Mouse (Mus musculus) neural tube, embryonic 15.5 days (tissue): Measurements from ENCODE around the gene Crym. TPM values are rescaled to one million over a fixed set of nuclear protein-coding genes. Genes with fewer than 3 reads are reported as not detected.

Source experiments
- ATAC-seq: fragments of 200-750 bp; cut with Nextera tagmentation; 2 replicates; pipeline ENCODE4 v1.8.0; 2017; ENCODE audit warnings: mild to moderate bottlenecking, moderate TSS enrichment, moderate library complexity; ENCODE audit not compliant: low FRiP score
- H3K27ac ChIP-seq: fragments of 300-500 bp; sonication (generic); replicated peaks from 2 replicates; pipeline ENCODE4 v1.5.1; 2015; ENCODE audit warnings: mild to moderate bottlenecking, inconsistent platforms
- H3K27me3 ChIP-seq: fragments of 300-500 bp; sonication (generic); replicated peaks from 2 replicates; pipeline ENCODE4 v1.6.1; 2015; ENCODE audit warnings: inconsistent platforms
- H3K36me3 ChIP-seq: fragments of 300-500 bp; sonication (generic); 2 replicates; pipeline ENCODE4 v1.6.1; 2015; ENCODE audit warnings: inconsistent platforms
- H3K4me1 ChIP-seq: fragments of 300-500 bp; sonication (generic); 2 replicates; pipeline ENCODE4 v1.6.1; 2015; ENCODE audit warnings: inconsistent platforms
- H3K4me2 ChIP-seq: fragments of 300-500 bp; sonication (generic); 2 replicates; pipeline ENCODE4 v1.6.1; 2015; ENCODE audit warnings: inconsistent platforms, mild to moderate bottlenecking, moderate library complexity
- H3K4me3 ChIP-seq: fragments of 300-500 bp; sonication (generic); replicated peaks from 2 replicates; pipeline ENCODE4 v1.5.1; 2015; ENCODE audit warnings: mild to moderate bottlenecking, inconsistent platforms
- H3K9ac ChIP-seq: fragments of 300-500 bp; sonication (generic); replicated peaks from 2 replicates; pipeline ENCODE4 v1.6.1; 2015; ENCODE audit warnings: mild to moderate bottlenecking, inconsistent platforms
- H3K9me3 ChIP-seq: fragments of 300-500 bp; sonication (generic); replicated peaks from 2 replicates; pipeline ENCODE4 v1.6.1; 2016; ENCODE audit warnings: inconsistent platforms
- WGBS: fragments of 180-500 bp; shearing (Covaris S2); methylation state at CpG from one replicate; pipeline ENCODE4 v1.1.7; 2015; ENCODE audit warnings: mixed read lengths; 5-methylcytosine and 5-hydroxymethylcytosine counted together
- polyA plus RNA-seq: library from polyadenylated mRNA; unstranded; fragments of >200 nt; fragmentation: Nextera tagmentation; extraction: Ambion mirVana; gene quantifications from 2 replicates; pipeline ENCODE4 v1.2.1, GENCODE M21; 2015

Gene Crym
- polyA plus RNA-seq, 1 experiment from 2014 or later: 9.9 TPM

GRCm38 (mm10) chr7:120182891-120183290 is 19.0 kb downstream of the Crym start:
- no peaks in the 10 kb centered on the region for H3K4me1 ChIP-seq
- H3K27me3 ChIP-seq: no peaks in the 10 kb centered on the region
- H3K9me3 ChIP-seq: no peaks in the 10 kb centered on the region
- no peak overlapping the region for H3K27ac ChIP-seq
- no peaks in the 10 kb centered on the region for H3K36me3 ChIP-seq
- ATAC-seq: no peak
- H3K4me3 ChIP-seq: no peak overlapping the region
- H3K9ac ChIP-seq: no peak overlapping the region
- H3K4me2 ChIP-seq: no peak overlapping the region

DNA sequence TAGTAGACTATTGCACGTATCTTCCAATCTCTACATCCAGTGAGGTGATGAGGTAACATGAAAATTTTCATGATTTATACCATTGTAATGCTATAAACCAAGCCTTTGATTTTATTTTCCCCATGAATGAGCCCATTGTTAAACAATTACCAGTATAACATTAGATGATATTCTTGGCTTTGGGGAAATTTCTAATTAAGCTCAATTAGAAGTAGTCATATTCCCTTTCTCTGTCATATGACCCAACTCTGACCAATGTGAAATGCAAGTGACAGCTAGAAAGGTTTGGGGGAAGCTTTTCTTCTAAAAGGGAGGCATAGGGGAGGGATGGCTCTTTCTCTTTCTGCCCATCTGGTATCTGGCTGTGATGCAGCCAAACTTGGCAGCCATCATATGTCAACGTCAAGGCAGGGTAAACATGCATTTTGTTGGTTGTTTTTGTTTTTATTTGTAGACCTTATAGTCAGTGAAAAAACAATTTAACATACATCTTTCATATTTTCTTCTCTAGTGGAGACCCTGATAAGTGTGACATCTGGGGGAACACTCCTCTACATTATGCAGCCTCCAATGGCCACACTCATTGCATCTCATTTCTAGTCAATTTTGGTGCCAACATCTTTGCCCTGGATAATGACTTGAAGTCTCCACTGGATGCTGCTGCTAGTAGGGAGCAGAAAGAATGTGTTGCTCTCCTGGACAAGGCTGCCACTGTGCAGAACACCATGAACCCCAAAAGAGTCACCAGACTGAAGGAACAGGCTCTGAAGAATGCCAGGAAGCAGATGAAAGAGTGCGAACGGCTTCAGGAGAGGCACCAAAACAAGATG is 20.3 kb downstream of the Crym start:
- WGBS: 91% methylated on average over 4 of the region's 4 CpGs
- no peaks in the 10 kb centered on the region for H3K4me1 ChIP-seq

GRCm38 (mm10) chr7:120180547-120180946 is 21.4 kb downstream of the Crym start:
- Histone ChIP-seq H3K27ac (no peak overlapping the region), H3K4me3 (no peak overlapping the region), H3K9ac (no peak overlapping the region), H3K4me1 (no peaks in the 10 kb centered on the region), H3K9me3 (no peaks in the 10 kb centered on the region), H3K36me3 (no peaks in the 10 kb centered on the region), H3K4me2 (no peak overlapping the region), H3K27me3 (no peaks in the 10 kb centered on the region)
- 91% methylated on average over 5 of the region's 5 CpGs for WGBS
- ATAC-seq: no peak

More for the DNA sequence above, 20.3 kb downstream of the Crym start:
- no peak overlapping the region for H3K4me3 ChIP-seq
- H3K9ac ChIP-seq: no peak overlapping the region
- no peak overlapping the region for H3K4me2 ChIP-seq
- H3K27ac ChIP-seq: no peak overlapping the region
- ATAC-seq: no peak
- no peaks in the 10 kb centered on the region for H3K9me3 ChIP-seq
- H3K27me3 ChIP-seq: no peaks in the 10 kb centered on the region
- no peaks in the 10 kb centered on the region for H3K36me3 ChIP-seq

DNA sequence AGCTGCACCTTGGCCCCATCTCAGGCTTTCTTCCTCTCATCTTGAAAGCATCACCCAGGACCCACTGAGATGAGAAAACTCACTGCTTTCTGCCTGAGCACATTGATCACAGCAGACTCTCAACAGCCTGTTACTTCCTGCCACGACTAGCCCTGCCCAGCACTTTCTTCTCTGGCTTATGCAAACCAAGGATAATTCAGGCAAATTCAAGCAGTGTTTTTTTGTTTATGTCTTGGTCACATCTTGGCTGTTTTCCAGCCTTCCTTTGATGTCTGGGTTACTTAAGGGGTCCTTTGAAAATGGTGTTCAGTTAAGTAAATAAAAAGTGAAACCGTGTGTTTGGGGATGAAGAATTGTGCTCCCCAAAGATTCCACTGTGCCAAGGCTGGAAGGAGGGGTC is 23.0 kb downstream of the Crym start:
- no peaks in the 10 kb centered on the region for H3K9me3 ChIP-seq
- no peaks in the 10 kb centered on the region for H3K36me3 ChIP-seq
- no peak overlapping the region for H3K9ac ChIP-seq
- H3K27me3 ChIP-seq: no peaks in the 10 kb centered on the region
- H3K4me2 ChIP-seq: no peak overlapping the region
- H3K27ac ChIP-seq: no peak overlapping the region
- 30% methylated on average over 2 of the region's 2 CpGs for WGBS
- H3K4me1 ChIP-seq: no peaks in the 10 kb centered on the region
- no peak overlapping the region for H3K4me3 ChIP-seq
- no peak for ATAC-seq

- Histone ChIP-seq H3K27me3 (no peaks in the 10 kb centered on the region), H3K9me3 (no peaks in the 10 kb centered on the region), H3K4me2 (no peak overlapping the region), H3K27ac (no peak overlapping the region), H3K9ac (no peak overlapping the region), H3K4me1 (no peaks in the 10 kb centered on the region), H3K4me3 (no peak overlapping the region), H3K36me3 (no peaks in the 10 kb centered on the region)
- WGBS: 71% methylated on average over 3 of the region's 3 CpGs
- peak; percentile 50; the same call in 1 of the 2 replicates for ATAC-seq
Measured at GRCm38 (mm10) chr7:120177611-120178010, 24.3 kb downstream of the Crym start.

DNA sequence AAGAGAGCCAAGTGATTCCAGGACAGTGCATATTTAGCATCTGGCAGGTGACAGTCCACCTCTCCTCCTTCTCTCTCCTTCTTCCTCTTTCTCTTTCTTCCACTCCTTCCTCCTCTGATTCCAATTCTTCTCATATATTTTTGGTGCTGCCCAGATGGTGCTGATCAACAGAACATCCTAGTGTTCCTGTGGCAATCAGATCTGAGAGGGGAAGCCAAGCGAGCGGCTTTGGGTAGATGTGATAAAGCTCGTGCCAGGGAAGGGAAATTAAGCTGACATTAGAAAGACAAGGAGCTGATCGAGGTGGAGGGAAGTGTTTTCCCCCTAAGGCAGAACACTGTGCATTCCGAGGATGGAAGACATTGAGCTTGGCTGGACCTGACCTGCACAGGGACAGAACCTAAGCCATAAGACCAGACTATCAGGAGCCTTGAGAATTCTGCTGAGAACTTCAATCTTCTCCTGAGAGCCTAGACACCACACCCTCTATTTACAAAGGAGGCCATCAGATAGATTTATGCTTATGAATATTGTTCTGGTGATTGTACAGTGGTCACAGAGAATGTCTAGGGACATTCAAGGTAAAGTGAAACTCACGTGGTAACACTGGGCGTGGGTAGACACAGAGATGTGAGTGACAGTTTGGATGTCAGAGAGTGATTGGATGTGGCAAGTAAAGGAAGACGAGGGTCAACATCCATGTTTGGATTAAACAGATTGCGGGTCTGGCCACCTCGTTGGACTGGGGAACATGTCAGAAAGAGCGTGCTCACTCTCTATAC is 27.0 kb downstream of the Crym start:
- Histone ChIP-seq H3K27ac (no peak overlapping the region), H3K36me3 (no peaks in the 10 kb centered on the region), H3K27me3 (no peaks in the 10 kb centered on the region), H3K4me3 (no peak overlapping the region), H3K4me1 (no peaks in the 10 kb centered on the region), H3K4me2 (no peak overlapping the region), H3K9me3 (no peaks in the 10 kb centered on the region), H3K9ac (no peak overlapping the region)
- ATAC-seq: no peak
- WGBS: 88% methylated on average over 11 of the region's 11 CpGs

DNA sequence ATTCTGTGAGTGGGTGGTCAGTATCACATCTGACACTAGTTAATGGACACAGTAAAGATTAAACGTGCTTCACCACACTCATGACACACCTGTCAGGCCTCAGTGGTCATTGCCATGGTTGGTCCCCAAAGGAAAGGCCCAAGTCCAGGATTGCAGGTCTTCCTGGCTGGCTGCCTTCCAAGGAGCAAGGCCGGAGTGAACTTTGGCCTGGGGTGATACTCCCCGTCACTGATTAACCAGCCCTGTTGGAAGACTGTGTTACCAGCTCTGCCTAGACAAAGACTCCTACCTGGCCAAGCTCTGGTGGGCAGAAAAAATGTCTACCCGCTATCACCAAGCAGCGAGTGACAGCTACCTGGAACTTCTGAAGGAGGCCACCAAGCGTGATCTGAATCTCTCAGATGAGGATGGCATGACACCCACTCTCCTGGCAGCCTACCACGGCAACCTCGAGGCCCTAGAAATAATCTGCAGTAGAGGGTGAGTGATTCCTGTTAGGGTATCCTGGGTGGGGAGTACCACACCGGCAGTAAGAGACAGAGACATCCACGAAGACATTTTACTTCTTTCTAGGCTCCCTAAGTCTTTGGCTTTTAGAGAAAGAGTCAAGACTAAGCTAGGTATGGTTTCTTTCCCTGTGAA is 28.2 kb downstream of the Crym start, which contains the start of gene Anks4b:
Anks4b (plus strand) TSS at position 256 of the 642 bp plus-strand sequence.
- no peak for ATAC-seq
- Histone ChIP-seq H3K9ac (no peak within 1 kb of the TSS), H3K4me2 (no peak within 1 kb of the TSS), H3K9me3 (no peaks in the 10 kb centered on the region), H3K27me3 (no peaks in the 10 kb centered on the region), H3K4me3 (no peak within 1 kb of the TSS), H3K36me3 (no peaks in the 10 kb centered on the region), H3K4me1 (no peaks in the 10 kb centered on the region), H3K27ac (no peak within 1 kb of the TSS)
- 89% methylated on average over 10 of the region's 10 CpGs for WGBS

GRCm38 (mm10) chr7:120172188-120172700 is 29.7 kb downstream of the Crym start:
- Histone ChIP-seq H3K4me1 (no peaks in the 10 kb centered on the region), H3K36me3 (no peaks in the 10 kb centered on the region), H3K9ac (no peak overlapping the region), H3K9me3 (no peaks in the 10 kb centered on the region), H3K4me3 (no peak overlapping the region), H3K27me3 (no peaks in the 10 kb centered on the region), H3K27ac (no peak overlapping the region), H3K4me2 (no peak overlapping the region)
- ATAC-seq: no peak
- 92% methylated on average over 1 of the region's 1 CpGs for WGBS

DNA sequence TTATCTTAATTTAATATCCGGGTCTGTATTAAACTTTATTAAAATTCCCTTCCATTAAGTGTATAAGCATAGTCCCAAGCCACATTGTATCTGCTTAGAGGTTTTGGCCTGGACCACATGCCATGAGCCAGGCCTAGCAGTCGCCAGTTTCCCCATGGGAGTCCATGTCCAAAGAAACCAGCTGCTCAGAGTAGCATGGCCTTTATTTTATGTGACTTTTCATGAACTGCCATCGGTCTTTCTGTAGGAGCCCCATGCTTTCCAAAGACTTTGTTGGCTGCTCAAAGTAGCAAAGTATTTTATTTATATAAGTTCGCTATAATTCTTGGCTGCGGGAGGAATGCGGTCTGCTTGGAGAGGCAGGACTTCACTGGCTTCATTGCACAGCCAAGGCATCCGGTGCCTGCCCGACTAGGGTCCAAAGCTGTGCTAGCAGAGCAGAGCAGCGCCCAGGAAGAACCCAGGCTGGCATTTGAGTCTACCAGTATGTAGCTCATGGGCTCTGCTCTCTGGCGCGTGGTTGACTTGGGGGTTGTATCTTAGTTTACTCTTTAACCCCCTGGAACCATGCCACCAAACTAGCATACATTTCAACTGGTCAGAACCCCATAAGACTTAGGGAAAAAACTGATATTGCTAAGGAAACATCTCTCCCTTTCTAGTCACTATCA is 38.2 kb downstream of the Crym start:
- H3K9me3 ChIP-seq: no peaks in the 10 kb centered on the region

GRCm38 (mm10) chr7:120158121-120158613 is 43.7 kb downstream of the Crym start:
- whole genome bisulfite sequencing: 22% methylated on average over 4 of the region's 4 CpGs
- Histone ChIP-seq H3K4me3 (no peak overlapping the region), H3K27ac (no peak overlapping the region), H3K9ac (no peak overlapping the region), H3K4me2 (no peak overlapping the region), H3K9me3 (no peaks in the 10 kb centered on the region), H3K4me1 (peaks cover 9% of the 10 kb centered on the region; the same call in 1 of the 2 replicates), H3K27me3 (no peaks in the 10 kb centered on the region), H3K36me3 (no peaks in the 10 kb centered on the region)
- no peak for ATAC-seq

More for the DNA sequence above, 38.2 kb downstream of the Crym start:
- Histone ChIP-seq H3K27me3 (no peaks in the 10 kb centered on the region), H3K27ac (no peak overlapping the region), H3K4me2 (no peak overlapping the region), H3K4me3 (no peak overlapping the region), H3K36me3 (no peaks in the 10 kb centered on the region), H3K4me1 (no peaks in the 10 kb centered on the region), H3K9ac (no peak overlapping the region)
- ATAC-seq: no peak
- 91% methylated on average over 11 of the region's 11 CpGs for WGBS

GRCm38 (mm10) chr7:120157575-120158061 is 44.3 kb downstream of the Crym start:
- no peak overlapping the region for H3K27ac ChIP-seq
- H3K4me2 ChIP-seq: no peak overlapping the region
- H3K4me1 ChIP-seq: peaks cover 9% of the 10 kb centered on the region; the same call in 1 of the 2 replicates
- H3K9ac ChIP-seq: no peak overlapping the region
- no peaks in the 10 kb centered on the region for H3K9me3 ChIP-seq
- no peaks in the 10 kb centered on the region for H3K36me3 ChIP-seq
- H3K27me3 ChIP-seq: no peaks in the 10 kb centered on the region
- WGBS: 17% methylated on average over 5 of the region's 5 CpGs
- H3K4me3 ChIP-seq: no peak overlapping the region
- no peak; the same call in 1 of the 2 replicates for ATAC-seq
